In genomic region chr17:25843636-25844395, GRCm38 (mm10) we compare ENCODE assay signal across 7 mouse cellular contexts. TPM values are rescaled to one million over a fixed set of nuclear protein-coding genes. Genes with fewer than 3 reads are reported as not detected.
DNase-seq lines count a peak whose midpoint lies in the region; ATAC-seq and TF ChIP-seq lines count a peak whose summit lies in the region.

No protein-coding gene starts in this region.

- H3K4me1 ChIP-seq in lung, postnatal 0 days (ENCODE audit: insufficient read depth, low read depth, low read length) = 0 out of 2 replicates have a peak, but pooled peaks cover 4% of the 10 kb centered on the region
- H3K4me1 ChIP-seq in embryonic facial prominence, embryonic 12.5 days = peaks cover 11% of the 10 kb centered on the region
- peaks cover 9% of the 10 kb centered on the region; the same call in 1 of the 2 replicates for H3K4me1 ChIP-seq in hindbrain, embryonic 14.5 days (replicated peaks; ENCODE audit: control insufficient read depth, insufficient read depth, low read length)
- H3K4me1 ChIP-seq in liver, postnatal 0 days (ENCODE audit: insufficient read depth) = peaks cover 22% of the 10 kb centered on the region

- no peak for TF ChIP-seq CTCF in lung, postnatal 0 days (IDR thresholded peaks at IDR 0.05)
- no peak for TF ChIP-seq CTCF in liver, postnatal 0 days (IDR thresholded peaks at IDR 0.05; ENCODE audit: low read depth)

- H3K36me3 ChIP-seq in lung, postnatal 0 days (ENCODE audit: insufficient read depth, low read length) = peaks cover 13% of the 10 kb centered on the region; the same call in 1 of the 2 replicates
- peaks cover 58% of the 10 kb centered on the region for H3K36me3 ChIP-seq in embryonic facial prominence, embryonic 12.5 days
- H3K36me3 ChIP-seq in hindbrain, embryonic 14.5 days (replicated peaks; ENCODE audit: control insufficient read depth, insufficient read depth) = peaks cover 54% of the 10 kb centered on the region
- H3K36me3 ChIP-seq in liver, postnatal 0 days (replicated peaks; ENCODE audit: insufficient read depth, low read length) = peaks cover 38% of the 10 kb centered on the region

- WGBS in lung, postnatal 0 days = 2% methylated on average over 33 of the region's 38 CpGs
- 2% methylated on average over 38 of the region's 38 CpGs for WGBS in embryonic facial prominence, embryonic 12.5 days
- 4% methylated on average over 37 of the region's 38 CpGs for WGBS in hindbrain, embryonic 14.5 days
- WGBS in liver, postnatal 0 days (ENCODE audit: insufficient replicate concordance) = 2% methylated on average over 36 of the region's 38 CpGs

- no peaks in the 10 kb centered on the region for H3K9me3 ChIP-seq in lung, postnatal 0 days (ENCODE audit: low read length)
- H3K9me3 ChIP-seq in embryonic facial prominence, embryonic 12.5 days = no peaks in the 10 kb centered on the region
- H3K9me3 ChIP-seq in hindbrain, embryonic 14.5 days (ENCODE audit: control insufficient read depth, low read length) = no peaks in the 10 kb centered on the region
- H3K9me3 ChIP-seq in liver, postnatal 0 days (ENCODE audit: low read length) = no peaks in the 10 kb centered on the region

- H3K27ac ChIP-seq in lung, postnatal 0 days (ENCODE audit: low read length) = peak overlapping the region; percentile 81
- H3K27ac ChIP-seq in embryonic facial prominence, embryonic 12.5 days = peak overlapping the region; percentile 82
- peak overlapping the region; percentile 66 for H3K27ac ChIP-seq in hindbrain, embryonic 14.5 days
- H3K27ac ChIP-seq in liver, postnatal 0 days (ENCODE audit: low read depth) = peak overlapping the region; percentile 88

- ATAC-seq in lung, postnatal 0 days = peak; percentile 42
- ATAC-seq in embryonic facial prominence, embryonic 12.5 days (ENCODE audit: insufficient number of reproducible peaks, insufficient read depth, low FRiP score, low TSS enrichment) = 0 out of 2 replicates have a peak, but pooled peaks have one; percentile 4
- peak; percentile 42 for ATAC-seq in hindbrain, embryonic 14.5 days (ENCODE audit: low FRiP score)
- peak; percentile 38 for ATAC-seq in liver, postnatal 0 days

- no peak for TF ChIP-seq EP300 in lung, postnatal 0 days (IDR thresholded peaks at IDR 0.05)
- TF ChIP-seq EP300 in liver, postnatal 0 days (IDR thresholded peaks at IDR 0.05; ENCODE audit: low read depth) = no peak

- H3K9ac ChIP-seq in lung, postnatal 0 days (replicated peaks; ENCODE audit: low read depth) = peak overlapping the region; percentile 63
- peak overlapping the region; percentile 91 for H3K9ac ChIP-seq in embryonic facial prominence, embryonic 12.5 days
- H3K9ac ChIP-seq in hindbrain, embryonic 14.5 days = peak overlapping the region; percentile 86
- H3K9ac ChIP-seq in liver, postnatal 0 days (replicated peaks) = peak overlapping the region; percentile 88

- H3K27me3 ChIP-seq in lung, postnatal 0 days (replicated peaks; ENCODE audit: insufficient read depth, low read length) = no peaks in the 10 kb centered on the region
- H3K27me3 ChIP-seq in embryonic facial prominence, embryonic 12.5 days = no peaks in the 10 kb centered on the region
- no peaks in the 10 kb centered on the region for H3K27me3 ChIP-seq in hindbrain, embryonic 14.5 days (ENCODE audit: control insufficient read depth, insufficient read depth, low read length)
- no peaks in the 10 kb centered on the region for H3K27me3 ChIP-seq in liver, postnatal 0 days (ENCODE audit: insufficient read depth, low read length)

- no peak for DNase-seq in lung, postnatal 0 days (ENCODE audit: low spot score)
- no peak for DNase-seq in lung, postnatal 14 days
- DNase-seq in hindbrain, embryonic 14.5 days (ENCODE audit: low spot score) = no peak
- no peak for DNase-seq in liver, postnatal 0 days
- no peak for DNase-seq in ovary, adult 18-20 months (ENCODE audit: low spot score)
- DNase-seq in layer of hippocampus, adult 9-10 months (ENCODE audit: low spot score) = no peak

- H3K4me3 ChIP-seq in lung, postnatal 0 days (ENCODE audit: low read depth, low read length) = peak overlapping the region; percentile 77
- H3K4me3 ChIP-seq in embryonic facial prominence, embryonic 12.5 days = peak overlapping the region; percentile 85
- H3K4me3 ChIP-seq in hindbrain, embryonic 14.5 days (replicated peaks; ENCODE audit: low read length) = peak overlapping the region; percentile 82
- H3K4me3 ChIP-seq in liver, postnatal 0 days (ENCODE audit: low read depth, low read length) = peak overlapping the region; percentile 86

- H3K4me2 ChIP-seq in lung, postnatal 0 days (replicated peaks; ENCODE audit: low read depth, low read length) = peak overlapping the region; percentile 89
- peak overlapping the region; percentile 91 for H3K4me2 ChIP-seq in embryonic facial prominence, embryonic 12.5 days (replicated peaks)
- H3K4me2 ChIP-seq in hindbrain, embryonic 14.5 days (replicated peaks) = peak overlapping the region; percentile 95
- peak overlapping the region; percentile 89 for H3K4me2 ChIP-seq in liver, postnatal 0 days (ENCODE audit: low read depth, low read length)

RNA-seq across cellular contexts. Expression of gene Rhot2, which starts 0.8 kb away (rescaled TPM):
- polyA plus RNA-seq in lung, postnatal 0 days (2015; fragmentation: Nextera tagmentation; extraction: Ambion mirVana) = 9.9 and 10.3 TPM in 2 replicates
- polyA plus RNA-seq in embryonic facial prominence, embryonic 12.5 days (2016; fragmentation: Nextera tagmentation; extraction: Ambion mirVana) = 23.0 and 26.9 TPM in 2 replicates
- polyA plus RNA-seq in hindbrain, embryonic 14.5 days (2014; fragmentation: Nextera tagmentation; extraction: Ambion mirVana) = 6.5 and 9.9 TPM in 2 replicates
- polyA plus RNA-seq in liver, postnatal 0 days (2015; fragmentation: Nextera tagmentation; extraction: Ambion mirVana) = 9.8 and 10.4 TPM in 2 replicates

RNA-seq across cellular contexts. Expression of gene Gm20683, which starts 2.3 kb away (rescaled TPM):
- 0.86 and 1.1 TPM in 2 replicates for polyA plus RNA-seq in lung, postnatal 0 days (2015; fragmentation: Nextera tagmentation; extraction: Ambion mirVana)
- 1.5 and 2.4 TPM in 2 replicates for polyA plus RNA-seq in embryonic facial prominence, embryonic 12.5 days (2016; fragmentation: Nextera tagmentation; extraction: Ambion mirVana)
- 8.7 and 9.3 TPM in 2 replicates for polyA plus RNA-seq in hindbrain, embryonic 14.5 days (2014; fragmentation: Nextera tagmentation; extraction: Ambion mirVana)
- polyA plus RNA-seq in liver, postnatal 0 days (2015; fragmentation: Nextera tagmentation; extraction: Ambion mirVana) = 0.30 and 0.34 TPM in 2 replicates

RNA-seq across cellular contexts. Expression of gene Rhbdl1, which starts 6.7 kb away (rescaled TPM):
- polyA plus RNA-seq in lung, postnatal 0 days (2015; fragmentation: Nextera tagmentation; extraction: Ambion mirVana) = 1.4 and 1.7 TPM in 2 replicates
- 1.2 and 1.6 TPM in 2 replicates for polyA plus RNA-seq in embryonic facial prominence, embryonic 12.5 days (2016; fragmentation: Nextera tagmentation; extraction: Ambion mirVana)
- polyA plus RNA-seq in hindbrain, embryonic 14.5 days (2014; fragmentation: Nextera tagmentation; extraction: Ambion mirVana) = 51.3 and 57.1 TPM in 2 replicates
- polyA plus RNA-seq in liver, postnatal 0 days (2015; fragmentation: Nextera tagmentation; extraction: Ambion mirVana) = 0.17 and 0.35 TPM in 2 replicates

RNA-seq across cellular contexts. Expression of gene Stub1, which starts 10.6 kb away (rescaled TPM):
- polyA plus RNA-seq in lung, postnatal 0 days (2015; fragmentation: Nextera tagmentation; extraction: Ambion mirVana) = 196 and 198 TPM in 2 replicates
- polyA plus RNA-seq in embryonic facial prominence, embryonic 12.5 days (2016; fragmentation: Nextera tagmentation; extraction: Ambion mirVana) = 334 and 338 TPM in 2 replicates
- polyA plus RNA-seq in hindbrain, embryonic 14.5 days (2014; fragmentation: Nextera tagmentation; extraction: Ambion mirVana) = 336 and 357 TPM in 2 replicates
- 118 and 119 TPM in 2 replicates for polyA plus RNA-seq in liver, postnatal 0 days (2015; fragmentation: Nextera tagmentation; extraction: Ambion mirVana)

RNA-seq across cellular contexts. Expression of gene Jmjd8, which starts 15.1 kb away (rescaled TPM):
- polyA plus RNA-seq in lung, postnatal 0 days (2015; fragmentation: Nextera tagmentation; extraction: Ambion mirVana) = 27.3 and 28.0 TPM in 2 replicates
- 53.9 and 57.0 TPM in 2 replicates for polyA plus RNA-seq in embryonic facial prominence, embryonic 12.5 days (2016; fragmentation: Nextera tagmentation; extraction: Ambion mirVana)
- 39.3 and 42.1 TPM in 2 replicates for polyA plus RNA-seq in hindbrain, embryonic 14.5 days (2014; fragmentation: Nextera tagmentation; extraction: Ambion mirVana)
- 12.8 and 13.8 TPM in 2 replicates for polyA plus RNA-seq in liver, postnatal 0 days (2015; fragmentation: Nextera tagmentation; extraction: Ambion mirVana)

Comparison
In these comparisons a context has a peak if more than half of its experiments do, and no peak if none do; other contexts are left out.
1. RNA of gene Rhbdl1, which starts 6.7 kb away (polyA plus RNA-seq): 51.3 to 57.1 TPM in hindbrain, embryonic 14.5 days; 1.2 to 1.6 TPM in embryonic facial prominence, embryonic 12.5 days, 1.4 to 1.7 TPM in lung, postnatal 0 days and 0.17 to 0.35 TPM in liver, postnatal 0 days; every median in the first group is over 10 times any median in the second.
2. Peak in every context shown above with its lines, with median percentiles within 50 percentile points of each other: ATAC-seq, H3K27ac ChIP-seq, H3K4me2 ChIP-seq, H3K4me3 ChIP-seq and H3K9ac ChIP-seq.